Mouse (Mus musculus): ENCODE results near the gene Fam57a.

Gene Fam57a
- long read RNA-seq, experiment 1, partial matches to known transcripts: 0 of 1 reads
- long read RNA-seq, experiment 1, other reads (novel, unspliced or antisense): 1 of 1 reads
- long read RNA-seq, experiment 2, partial matches to known transcripts: 0 of 4 reads
- long read RNA-seq, experiment 2, other reads (novel, unspliced or antisense): 0 of 4 reads

DNA sequence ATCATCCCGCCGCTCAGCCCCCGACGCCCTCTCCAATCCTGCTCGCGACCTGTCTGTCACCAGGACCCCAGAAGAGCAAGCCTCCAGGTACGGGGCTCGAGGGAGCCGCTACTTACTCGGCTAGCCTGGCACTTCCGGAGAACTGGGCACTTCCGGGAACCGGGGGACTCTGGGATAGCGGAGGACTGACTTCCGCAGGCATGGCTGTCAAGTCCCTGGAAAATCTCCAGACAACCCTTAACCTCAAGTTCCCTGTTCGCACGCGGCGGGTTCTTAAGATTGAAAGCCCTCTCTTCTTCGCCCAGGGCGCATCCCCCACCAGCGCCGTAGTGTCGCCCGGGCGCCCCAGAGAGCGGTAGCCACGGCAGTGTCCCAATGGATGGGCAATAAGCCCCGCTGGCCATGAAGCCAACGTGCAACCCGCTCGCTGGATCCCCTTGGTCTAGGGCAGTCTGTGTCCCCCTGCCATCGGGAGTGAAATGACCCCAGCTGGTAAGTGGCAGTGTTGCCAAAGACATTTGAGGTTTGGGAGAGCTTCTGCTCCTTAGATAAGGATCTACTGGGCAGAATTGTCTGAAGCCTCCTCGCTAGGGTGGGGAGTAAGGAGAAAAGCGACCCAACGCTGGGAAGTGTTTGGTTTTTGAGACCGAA is at the start of gene Fam57a, which contains the start of gene Vps53:
Gene Fam57a, plus strand, starts transcription at position 177 of the 651 bp plus-strand sequence.
Gene Vps53, minus strand, starts transcription at position 153 of the 651 bp plus-strand sequence.
- intact Hi-C loops (cut with DNase I): loop anchor here (5.0 to 10.0 kb wide), 2 partner anchors 38 to 225 kb away; partner anchors contain the start of genes Dbil5, Gemin4 and Timm22

DNA sequence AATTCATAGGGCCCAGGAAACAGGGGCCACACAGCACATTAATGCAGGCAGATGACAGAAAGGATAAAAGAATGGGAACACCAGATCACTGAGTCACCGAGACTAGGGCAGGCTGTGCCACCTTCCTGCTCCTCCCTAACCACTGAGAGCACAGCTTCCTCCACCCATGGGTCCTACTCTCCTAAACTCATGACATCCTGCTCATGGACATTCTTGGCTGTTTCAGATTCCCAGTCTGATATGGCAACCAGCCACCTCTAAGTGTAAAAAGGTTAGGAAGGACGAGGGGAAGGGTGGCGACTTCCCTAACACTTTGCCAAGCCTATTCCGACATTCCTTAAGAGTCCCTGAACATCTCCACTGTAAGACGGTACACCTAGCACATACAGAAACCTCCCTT is 48.6 kb upstream of the Fam57a start:
- intact Hi-C loops (cut with DNase I): loop anchor here (5.0 kb wide), 1 partner anchor 44 kb away; no protein-coding TSS in a partner anchor

DNA sequence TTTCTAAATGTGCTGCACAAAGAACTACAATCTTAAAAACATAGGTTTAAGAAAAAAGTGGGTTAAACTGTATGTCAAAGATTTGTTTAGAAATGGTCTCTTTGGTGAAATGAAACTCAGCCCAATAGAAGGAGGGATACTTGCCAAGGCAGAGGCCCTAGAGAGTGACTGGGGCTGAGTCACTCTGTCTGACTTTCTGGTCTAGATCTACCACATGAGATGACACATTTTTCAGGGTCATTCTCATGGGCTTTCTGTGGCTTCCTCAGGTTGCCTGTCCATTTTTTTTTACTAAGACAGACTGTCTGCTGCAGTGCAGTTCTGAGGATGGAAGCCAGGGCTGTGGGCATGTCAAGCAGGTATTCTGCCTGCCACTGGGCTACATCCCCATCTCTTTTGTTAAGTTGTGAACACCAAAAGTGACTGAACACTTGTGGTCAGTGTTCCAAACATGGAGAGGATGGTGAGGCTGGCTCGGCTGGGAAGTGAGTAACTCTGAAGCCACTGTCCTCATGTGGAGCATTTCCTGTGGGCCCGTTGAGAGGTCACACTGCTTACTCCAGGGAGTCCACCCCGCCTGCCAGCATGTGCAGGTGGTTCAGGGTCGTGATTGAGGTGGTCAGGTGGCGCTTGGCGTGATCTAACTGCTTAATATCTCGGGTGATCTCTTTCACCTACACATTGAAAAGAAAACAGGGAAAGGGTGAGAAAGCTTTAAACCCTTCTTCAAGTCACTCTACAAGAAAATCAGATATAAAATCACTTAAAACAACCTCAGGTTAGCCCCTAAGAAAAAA is 43.6 kb upstream of the Fam57a start:
- intact Hi-C loops (cut with DNase I): no loop called here

DNA sequence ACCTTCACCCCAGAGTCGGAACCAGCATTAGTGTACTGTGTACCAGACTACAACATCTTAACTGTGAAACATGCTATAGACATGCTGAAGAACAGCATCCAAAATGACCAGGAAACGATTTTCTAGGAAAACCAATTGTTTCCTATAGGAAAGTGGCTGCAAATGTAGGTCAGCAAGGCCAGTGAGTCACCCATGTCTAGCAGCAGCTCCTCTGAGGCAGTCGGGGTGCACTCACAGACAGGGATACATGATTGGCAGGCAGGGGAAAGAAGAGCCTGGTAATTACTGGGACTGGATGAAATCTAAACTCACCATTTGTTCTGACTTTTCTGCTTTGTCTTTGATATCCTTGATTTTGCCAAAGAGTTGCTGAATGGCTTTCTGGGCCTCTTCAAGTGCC is 41.5 kb upstream of the Fam57a start:
- intact Hi-C loops (cut with DNase I): no loop called here

DNA sequence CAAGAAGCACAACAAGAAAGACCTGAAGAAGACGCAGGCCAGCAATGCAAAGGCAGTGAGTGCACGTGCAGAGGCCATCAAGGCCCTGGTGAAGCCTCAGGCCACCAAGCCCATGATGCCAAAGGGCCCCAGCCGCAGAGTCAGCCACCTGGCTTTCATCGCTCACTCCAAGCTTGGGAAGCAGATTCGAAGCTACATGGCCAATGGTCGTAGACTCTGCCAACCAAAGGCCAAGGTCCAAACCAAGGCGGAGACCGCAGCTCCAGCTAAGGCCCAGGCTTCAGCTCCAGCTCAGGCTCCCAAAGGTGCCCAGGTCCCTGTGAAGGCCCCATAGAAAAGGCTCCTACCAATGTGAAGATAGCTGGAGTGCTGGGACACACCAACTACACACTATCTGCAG is 35.1 kb upstream of the Fam57a start:
- intact Hi-C loops (cut with DNase I): no loop called here

DNA sequence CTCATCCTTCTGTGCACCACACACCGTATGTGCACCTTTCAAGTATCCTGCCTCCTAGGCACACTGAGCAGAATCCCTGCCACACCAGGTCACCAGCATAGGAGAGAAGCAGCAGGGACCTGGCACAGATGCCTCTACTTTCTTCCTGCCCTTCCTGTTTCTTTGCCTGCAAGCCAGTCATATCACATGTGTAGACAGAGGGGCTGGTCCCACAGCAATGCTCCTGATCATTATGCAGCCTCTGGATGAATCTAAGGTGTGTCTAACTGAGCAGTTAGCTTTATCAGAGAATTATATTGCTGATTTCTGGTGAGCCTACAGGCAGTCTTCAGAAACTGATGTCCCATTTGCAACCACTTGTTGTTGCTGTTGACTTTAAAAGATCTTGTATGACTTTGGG is 34.3 kb upstream of the Fam57a start:
- intact Hi-C loops (cut with DNase I): no loop called here

DNA sequence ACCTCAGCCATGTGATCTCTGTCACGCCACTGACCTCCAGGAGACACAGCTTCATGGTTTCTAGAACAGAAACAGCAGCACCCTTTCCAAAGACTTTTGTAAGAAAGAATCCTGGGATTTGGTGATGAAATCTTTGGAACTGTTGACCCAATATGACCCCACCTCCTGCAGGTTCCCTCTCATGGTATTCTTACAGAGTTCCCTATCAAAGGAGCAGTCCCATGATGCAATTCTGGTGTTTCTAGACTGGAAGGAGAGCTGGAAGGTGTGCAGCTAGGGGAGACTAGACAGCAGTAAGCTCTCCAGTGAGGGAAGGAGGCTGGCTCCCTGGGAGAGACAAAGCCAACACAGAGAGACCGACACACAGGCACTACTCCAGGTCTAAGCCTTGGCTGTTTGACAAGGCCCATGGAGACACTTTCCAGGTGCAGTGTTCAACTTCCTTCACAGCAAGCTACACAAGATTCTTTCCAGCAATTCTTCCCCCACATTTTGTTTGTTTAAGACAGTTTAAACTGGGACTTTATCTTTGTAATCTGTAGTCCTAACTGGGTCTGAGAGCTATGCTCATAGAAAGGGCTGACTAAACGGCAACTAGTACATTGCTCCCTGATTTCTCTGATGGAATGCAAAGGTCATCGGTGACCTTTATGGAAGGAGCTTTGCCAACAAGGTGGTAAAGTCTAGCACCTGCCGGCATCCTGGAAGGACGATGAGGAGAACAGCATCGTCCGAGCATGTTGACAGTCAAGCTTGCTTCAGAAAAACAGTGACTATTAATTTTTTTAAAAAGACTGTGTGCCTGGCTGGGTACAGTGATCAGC is 33.1 kb upstream of the Fam57a start:
- intact Hi-C loops (cut with DNase I): no loop called here

DNA sequence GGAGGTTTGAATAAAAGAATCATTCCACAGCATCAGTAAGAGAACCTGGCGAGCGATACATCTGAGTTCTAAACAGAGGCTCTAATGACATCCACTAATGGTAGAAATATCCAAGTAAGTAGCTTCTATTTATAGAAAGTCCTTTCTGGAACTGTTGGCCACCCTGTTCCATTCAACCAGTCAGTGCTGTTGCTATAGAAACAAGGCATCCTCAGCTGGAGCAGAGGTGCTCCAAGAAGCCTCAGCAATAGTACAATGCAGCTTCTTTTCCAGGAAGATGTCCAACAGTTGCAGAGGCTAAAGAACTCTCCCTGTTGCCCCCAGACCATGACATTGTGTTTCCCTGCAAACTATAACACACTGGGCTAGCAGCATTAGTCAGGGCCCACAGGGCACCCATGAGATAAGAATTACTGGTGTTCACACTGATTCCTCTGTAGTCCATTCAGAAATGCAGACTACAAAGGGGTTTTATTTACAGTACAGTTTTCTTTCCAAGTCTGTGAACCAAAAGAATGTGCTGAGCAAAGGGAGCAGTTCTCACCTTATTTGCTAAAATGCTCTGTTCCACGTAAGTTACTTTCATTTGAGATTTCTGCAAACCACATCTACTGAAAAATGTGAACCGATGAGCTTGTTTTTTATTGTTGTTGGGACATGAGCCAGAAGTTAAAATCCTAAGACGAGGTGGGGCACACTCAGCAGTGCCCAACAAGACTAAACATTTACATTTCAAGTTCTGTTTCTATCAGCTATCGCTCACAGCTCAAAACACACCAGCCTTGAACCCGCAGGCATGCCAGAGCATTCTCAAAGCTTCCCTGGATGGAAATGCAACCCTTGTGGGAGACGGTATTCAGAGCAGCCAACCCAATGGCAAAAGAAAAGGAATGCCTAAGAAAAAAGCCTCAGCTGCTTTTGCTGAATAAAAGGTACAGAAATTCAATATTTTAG is 31.1 kb upstream of the Fam57a start:
- intact Hi-C loops (cut with DNase I): no loop called here

DNA sequence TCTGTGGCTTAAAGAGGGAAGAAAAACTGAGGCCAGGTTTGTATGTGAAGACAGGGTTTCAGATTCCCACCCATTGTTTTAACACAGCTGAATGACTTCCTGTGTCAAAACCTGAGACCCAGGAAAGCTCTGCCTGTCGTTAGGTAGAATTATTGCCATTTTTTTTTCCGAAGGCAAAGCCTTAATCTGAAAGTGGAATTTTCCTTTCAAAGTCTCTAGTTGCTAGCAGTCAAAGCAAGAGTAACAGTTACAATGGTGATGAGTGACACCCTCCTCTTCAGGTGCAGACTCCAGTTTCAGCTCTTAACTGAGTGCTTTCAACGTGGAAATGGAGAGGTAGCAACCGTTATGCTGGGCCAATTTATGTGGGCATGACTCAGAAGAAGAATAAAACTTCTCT is 28.5 kb upstream of the Fam57a start:
- intact Hi-C loops (cut with DNase I): no loop called here

DNA sequence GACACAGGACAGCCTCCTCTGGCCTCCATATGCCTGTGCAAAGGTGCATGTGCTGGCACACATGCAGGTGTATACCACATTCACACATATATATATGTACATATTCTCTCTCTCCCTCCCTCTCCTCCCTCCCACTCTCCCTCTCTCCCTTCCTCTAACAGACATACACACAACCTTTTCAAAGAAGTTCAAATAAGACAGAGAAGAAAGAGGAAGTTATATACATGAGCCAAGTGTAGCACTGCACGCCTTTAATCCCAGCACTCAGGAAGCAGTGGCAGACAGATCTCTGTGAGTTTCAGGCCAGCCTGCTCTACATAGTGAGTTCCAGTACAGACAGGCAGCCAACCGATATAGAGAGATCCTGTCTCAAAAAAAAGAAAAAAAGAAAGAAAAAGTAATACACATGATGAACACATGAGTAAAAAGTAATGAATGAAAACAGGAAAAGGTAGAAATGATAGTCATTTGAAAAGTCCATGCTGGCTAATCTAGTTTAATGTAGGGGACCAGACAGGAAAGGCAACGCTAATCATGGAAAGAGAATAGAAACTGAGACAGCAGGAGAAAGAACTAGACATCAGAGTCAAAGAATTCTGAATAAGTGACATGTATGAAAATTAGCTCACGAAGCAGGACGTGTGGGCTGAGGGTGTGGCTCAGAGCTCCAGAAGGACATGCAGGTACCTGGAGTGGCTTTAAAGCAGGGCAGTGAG is 26.1 kb upstream of the Fam57a start:
- intact Hi-C loops (cut with DNase I): no loop called here

DNA sequence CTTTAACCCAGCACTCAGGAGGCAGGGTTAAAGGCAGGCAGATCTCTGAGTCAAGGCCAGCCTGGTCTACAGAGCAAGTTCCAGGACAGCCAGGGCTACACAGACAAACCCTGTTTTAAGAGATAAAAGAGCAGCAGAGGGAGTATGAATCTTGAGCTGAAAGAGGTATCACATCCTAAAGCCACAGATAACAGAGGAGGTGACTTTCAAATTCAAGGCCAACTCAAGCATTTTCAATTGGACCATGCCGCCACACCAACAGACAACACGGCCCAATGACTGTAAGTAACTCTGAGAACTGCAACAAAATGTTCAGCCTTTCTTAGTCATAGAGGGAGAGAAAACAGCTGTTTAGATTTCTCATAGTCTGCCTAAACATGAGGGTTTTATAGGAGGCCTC is 25.3 kb upstream of the Fam57a start:
- intact Hi-C loops (cut with DNase I): no loop called here

DNA sequence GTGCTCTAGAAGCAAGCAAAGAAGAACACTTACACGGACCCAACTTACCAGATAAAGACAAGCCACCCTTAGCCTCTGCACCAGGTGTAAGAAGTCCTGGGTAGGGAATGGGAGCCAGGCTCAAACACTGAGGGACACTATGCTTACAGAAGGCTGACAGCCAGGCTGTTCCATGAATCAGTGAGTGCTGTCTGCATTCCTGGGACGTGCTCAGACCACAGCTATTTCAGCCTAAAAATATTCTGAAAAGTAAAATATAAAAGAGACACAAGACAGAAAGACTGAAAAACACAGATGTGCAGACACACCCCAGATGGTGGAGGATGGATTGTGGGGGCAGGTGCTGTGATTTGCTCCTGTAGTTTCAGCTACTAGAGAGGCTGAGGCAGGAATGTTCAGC is 24.6 kb upstream of the Fam57a start:
- intact Hi-C loops (cut with DNase I): no loop called here

DNA sequence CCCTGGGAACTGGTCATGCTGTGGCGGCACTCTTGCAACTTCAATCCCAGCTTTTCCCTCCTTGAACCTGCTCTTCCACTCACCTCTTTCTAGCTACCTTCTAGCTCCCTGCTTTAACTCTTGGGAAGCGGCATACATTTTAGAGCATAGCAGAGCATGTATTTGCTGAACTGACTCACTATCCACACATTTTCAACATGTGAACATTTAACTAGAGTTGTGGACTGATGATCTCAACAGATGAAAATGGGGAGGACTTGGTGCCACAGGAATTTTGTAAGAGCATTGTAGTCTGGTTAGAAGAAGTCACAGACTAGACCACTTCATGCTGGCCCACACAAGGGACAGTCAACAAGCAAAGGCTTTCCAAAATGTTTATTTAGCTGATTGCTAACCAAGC is 21.1 kb upstream of the Fam57a start:
- intact Hi-C loops (cut with DNase I): no loop called here

DNA sequence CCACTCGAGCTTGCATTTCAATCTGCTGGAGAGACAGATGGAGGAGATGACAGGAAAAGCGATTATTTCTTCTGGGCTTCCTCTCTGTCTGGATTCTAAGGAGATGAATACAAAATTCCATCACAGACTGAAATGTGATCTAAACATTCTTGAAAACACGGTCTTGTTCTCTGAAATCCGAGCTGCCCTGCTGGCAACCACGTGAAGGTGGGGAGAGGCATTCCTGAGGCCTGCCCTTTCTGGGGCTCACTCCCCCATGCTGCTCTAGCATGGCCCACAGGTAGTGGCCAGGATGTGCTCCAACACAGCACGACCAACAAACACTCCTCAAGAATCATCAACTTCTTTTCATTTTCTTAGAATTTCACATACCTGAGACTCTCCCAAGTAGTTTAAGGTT is 19.2 kb upstream of the Fam57a start:
- intact Hi-C loops (cut with DNase I): no loop called here

DNA sequence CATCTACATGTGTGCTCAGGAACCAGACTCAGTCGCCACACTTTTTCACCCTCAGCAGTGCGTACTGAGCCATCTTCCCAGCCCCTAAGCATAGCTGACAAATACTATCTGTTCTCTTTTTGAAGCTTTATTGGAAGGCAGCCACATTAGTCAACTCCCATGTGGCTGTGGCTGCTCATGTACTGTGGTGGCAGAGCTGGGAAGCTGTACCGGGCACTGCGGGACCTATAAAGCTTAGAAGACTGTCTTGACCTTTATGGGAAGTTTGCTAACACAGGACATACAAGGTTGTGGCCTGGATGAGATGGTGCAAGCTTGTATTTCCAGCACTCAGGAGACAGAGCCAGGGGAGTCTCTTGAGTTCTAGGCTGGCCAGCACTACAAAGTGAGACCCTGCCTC is 12.8 kb upstream of the Fam57a start:
- intact Hi-C loops (cut with DNase I): loop anchor here (1.0 to 5.0 kb wide), 2 partner anchors 80 to 254 kb away; no protein-coding TSS in a partner anchor

DNA sequence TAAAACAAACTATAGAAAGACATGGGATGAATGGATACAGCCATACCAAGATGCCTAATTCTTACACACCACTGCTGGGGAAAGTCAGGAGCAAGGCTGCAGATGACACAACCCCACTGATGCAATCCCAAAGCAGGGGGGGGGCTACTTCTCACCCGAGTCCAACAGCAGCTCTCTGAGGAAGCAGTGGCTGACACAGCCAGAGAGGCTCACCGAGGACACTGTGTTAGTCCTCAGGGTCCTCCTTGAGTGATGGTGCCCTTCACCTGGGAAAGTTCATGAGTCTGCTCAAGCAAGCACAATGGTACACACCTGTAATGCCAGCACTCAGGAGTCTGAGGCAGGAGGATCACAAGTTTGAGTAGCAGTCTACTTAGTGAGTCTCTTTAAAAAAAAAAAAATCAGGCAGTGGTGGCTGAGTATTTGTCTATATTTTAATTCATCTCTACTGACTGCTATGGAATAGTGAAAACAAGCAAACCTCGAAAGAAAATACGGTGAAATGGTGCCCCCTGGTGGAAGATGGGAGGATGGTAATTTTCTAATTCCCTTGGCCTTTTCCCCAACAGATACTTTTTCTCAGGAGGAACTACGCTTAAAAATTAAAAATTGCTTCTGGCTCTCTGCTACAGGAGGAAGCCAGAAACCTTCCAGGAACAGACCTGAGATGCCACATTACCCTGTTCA is 12.2 kb upstream of the Fam57a start:
- intact Hi-C loops (cut with DNase I): loop anchor here (1.0 to 5.0 kb wide), 2 partner anchors 81 to 255 kb away; no protein-coding TSS in a partner anchor

DNA sequence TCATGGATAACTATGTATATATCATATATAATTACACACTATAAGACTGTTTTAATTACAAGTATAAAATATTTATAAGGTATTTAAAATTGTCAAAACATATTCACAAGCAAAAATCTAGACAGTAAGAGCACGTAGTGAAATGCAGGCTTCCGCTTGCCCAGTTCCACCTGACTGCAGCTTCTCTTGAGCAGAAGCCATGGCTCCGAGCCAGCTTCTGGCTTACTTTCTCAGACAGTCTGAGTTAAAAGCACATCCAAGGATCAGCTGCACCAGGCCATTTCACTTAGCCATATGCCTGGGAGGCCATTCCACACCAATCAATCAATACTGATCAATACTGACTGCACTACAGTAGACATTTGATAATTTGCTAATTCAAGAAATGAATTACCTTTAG is 10.5 kb upstream of the Fam57a start:
- intact Hi-C loops (cut with DNase I): loop anchor here (5.0 kb wide), 1 partner anchor 257 kb away; no protein-coding TSS in a partner anchor

DNA sequence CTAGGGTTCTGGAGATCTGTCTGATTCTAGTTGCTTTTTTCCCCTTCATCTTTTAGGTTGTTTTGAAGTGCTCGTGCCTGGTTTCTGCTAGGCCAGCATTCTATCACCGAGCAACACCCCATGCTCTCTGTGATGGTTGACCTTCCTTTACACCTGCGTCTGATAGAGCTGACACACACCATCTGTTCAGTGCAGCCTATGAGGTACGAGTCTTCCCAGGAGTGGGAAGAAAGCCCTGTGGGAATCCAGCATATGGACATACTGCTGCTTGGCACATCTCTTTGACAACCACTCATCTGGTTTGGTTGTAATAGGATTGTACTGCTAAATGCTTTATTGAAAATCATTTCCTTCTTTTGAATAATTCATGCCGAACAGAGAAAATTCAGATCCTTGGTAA is 9.3 kb upstream of the Fam57a start:
- intact Hi-C loops (cut with DNase I): loop anchor here (5.0 to 10.0 kb wide), 2 partner anchors 235 to 393 kb away; partner anchors contain the start of gene Timm22
